Mouse (Mus musculus): ENCODE results near the gene Synpr.
"Not testable (repeated sequence)": the region's sequence is repeated elsewhere in the genome, so short reads cannot be mapped to it uniquely, and the experiment has no call there.

The Synpr gene

GRCm38 (mm10) chr14:13284091-13284844 lies at the start of gene Synpr:
TSS of gene Synpr (plus strand) at chr14:13284780.
- DNase-seq, result peak; percentile 69 to 78

GRCm38 (mm10) chr14:13236929-13237328 lies 47.7 kb upstream of the Synpr start:
- DNase-seq, result peak; percentile 9 to 43

GRCm38 (mm10) chr14:13247431-13247830 lies 37.1 kb upstream of the Synpr start:
- no peak for DNase-seq

- no peak for DNase-seq
Measured at GRCm38 (mm10) chr14:13249361-13249760, 35.2 kb upstream of the Synpr start.

- DNase-seq, result no peak
Measured at GRCm38 (mm10) chr14:13252594-13252993, 32.0 kb upstream of the Synpr start.

- DNase-seq, result not testable (repeated sequence)
Measured at GRCm38 (mm10) chr14:13254741-13255140, 29.8 kb upstream of the Synpr start.

- DNase-seq, result no peak
Measured at GRCm38 (mm10) chr14:13262406-13262805, 22.2 kb upstream of the Synpr start.

- DNase-seq, result peak; percentile 9 to 25
Measured at GRCm38 (mm10) chr14:13266331-13266730, 18.2 kb upstream of the Synpr start.

- DNase-seq, result peak; percentile 62 to 63
Measured at GRCm38 (mm10) chr14:13267181-13267580, 17.4 kb upstream of the Synpr start.

- peak; percentile 28 to 31 for DNase-seq
Measured at GRCm38 (mm10) chr14:13283211-13283610, 1.4 kb upstream of the Synpr start.

- no peak for DNase-seq
Measured at GRCm38 (mm10) chr14:13284845-13285198, 242 bp downstream of the Synpr start.

GRCm38 (mm10) chr14:13285341-13286130 lies 956 bp downstream of the Synpr start:
- peak; percentile 24 to 47 for DNase-seq

GRCm38 (mm10) chr14:13294200-13294599 lies 9.6 kb downstream of the Synpr start:
- peak; percentile 9 to 21 for DNase-seq

- no peak for DNase-seq
Measured at GRCm38 (mm10) chr14:13314323-13314722, 29.7 kb downstream of the Synpr start.

GRCm38 (mm10) chr14:13328461-13328860 lies 43.9 kb downstream of the Synpr start:
- DNase-seq, result no peak

- no peak for DNase-seq
Measured at GRCm38 (mm10) chr14:13332497-13333306, 48.1 kb downstream of the Synpr start.

- no peak for DNase-seq
Measured at GRCm38 (mm10) chr14:13333372-13333771, 48.8 kb downstream of the Synpr start.

- no peak for DNase-seq
Measured at GRCm38 (mm10) chr14:13336162-13336561, 51.6 kb downstream of the Synpr start.

GRCm38 (mm10) chr14:13340688-13341087 lies 56.1 kb downstream of the Synpr start:
- DNase-seq, result no peak

- DNase-seq, result no peak
Measured at GRCm38 (mm10) chr14:13344240-13344639, 59.7 kb downstream of the Synpr start.

GRCm38 (mm10) chr14:13349170-13349865 lies 64.7 kb downstream of the Synpr start:
- no peak for DNase-seq

GRCm38 (mm10) chr14:13354154-13354553 lies 69.6 kb downstream of the Synpr start:
- DNase-seq, result peak; percentile 27 to 47
